Mouse (Mus musculus) kidney, adult 8-10 months (tissue): ENCODE data around the gene Aptx.

ENCODE experiments used
- DNase-seq, 2 experiments: peaks; one replicate each; pipeline ENCODE4 v3.0.0; 2022

Gene Aptx

DNA sequence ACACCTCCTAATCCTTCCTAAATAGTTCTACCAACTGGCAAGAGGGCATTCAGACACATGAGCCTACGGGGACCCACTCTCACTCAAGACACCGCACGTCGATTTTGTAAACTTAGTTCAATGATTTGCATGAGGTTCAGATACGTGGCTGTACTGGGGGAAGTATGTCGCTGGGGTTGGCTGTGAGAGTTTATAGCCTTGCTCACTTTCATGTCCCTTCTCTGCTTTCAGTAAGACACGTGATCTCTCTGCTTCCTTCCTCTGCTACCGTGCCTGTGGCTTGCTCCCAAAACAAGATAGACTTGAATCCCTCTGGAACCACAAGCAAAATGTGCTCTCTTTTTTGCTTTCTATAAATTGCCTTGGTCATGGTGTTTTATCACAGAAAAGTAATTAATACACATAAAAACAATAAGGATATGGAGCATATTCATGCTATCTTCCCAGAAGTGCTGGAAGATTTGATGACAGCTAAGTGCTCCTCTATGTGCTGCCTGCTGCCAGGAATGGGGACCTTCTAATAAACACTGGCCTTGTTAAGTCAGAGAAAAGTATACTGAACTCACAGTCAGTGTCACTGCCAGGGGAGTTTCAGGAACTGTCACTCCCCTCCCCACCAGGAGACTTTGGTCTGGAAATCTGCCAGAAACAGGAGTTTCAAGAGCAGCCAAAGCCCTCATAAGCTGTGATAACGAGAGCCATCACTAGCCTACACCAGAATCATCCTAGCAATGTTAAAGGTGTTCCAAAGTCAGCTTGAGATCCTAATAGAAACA lies 36.6 kb downstream of the Aptx start:
- DNase-seq = no peak

DNA sequence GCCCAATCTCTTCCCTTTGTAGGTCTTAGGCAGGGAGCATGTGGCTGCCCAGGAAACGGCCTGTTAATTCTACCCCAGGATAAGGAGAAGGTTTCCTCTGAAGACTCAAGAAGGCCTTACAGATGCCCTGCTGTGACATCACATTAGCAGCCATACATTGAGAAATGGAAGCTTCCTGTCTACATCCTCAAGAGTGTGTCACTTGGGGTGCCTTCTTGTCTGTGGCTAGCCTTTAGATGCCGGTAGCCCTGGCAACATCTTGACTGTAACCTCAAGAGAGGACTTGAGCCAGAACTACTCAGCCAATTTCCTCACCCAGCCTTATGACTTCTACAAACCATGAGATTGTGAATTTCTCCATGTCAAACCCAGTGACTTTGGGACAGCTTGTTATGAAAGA lies 51.9 kb downstream of the Aptx start:
- DNase-seq = no peak

DNA sequence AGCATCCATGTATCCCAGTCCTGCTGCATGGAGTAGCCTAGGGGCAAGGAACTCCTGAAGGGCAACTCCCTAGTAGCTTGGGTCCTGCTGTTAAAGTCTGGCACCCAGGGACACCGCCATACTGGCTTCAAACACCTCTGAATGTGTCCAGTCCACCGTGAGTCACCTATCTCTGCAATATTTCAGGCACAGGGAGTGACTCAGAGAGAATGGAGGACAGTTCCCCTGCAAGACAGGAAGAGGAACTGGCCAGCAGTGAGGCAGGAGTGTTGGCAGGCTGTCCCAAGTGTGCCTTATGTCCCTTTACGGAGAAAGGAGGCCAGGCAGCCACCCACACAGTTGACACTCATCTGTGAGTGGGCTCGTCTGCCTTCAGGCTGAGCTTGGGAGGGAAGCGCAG lies 53.9 kb downstream of the Aptx start:
- DNase-seq = no peak

DNA sequence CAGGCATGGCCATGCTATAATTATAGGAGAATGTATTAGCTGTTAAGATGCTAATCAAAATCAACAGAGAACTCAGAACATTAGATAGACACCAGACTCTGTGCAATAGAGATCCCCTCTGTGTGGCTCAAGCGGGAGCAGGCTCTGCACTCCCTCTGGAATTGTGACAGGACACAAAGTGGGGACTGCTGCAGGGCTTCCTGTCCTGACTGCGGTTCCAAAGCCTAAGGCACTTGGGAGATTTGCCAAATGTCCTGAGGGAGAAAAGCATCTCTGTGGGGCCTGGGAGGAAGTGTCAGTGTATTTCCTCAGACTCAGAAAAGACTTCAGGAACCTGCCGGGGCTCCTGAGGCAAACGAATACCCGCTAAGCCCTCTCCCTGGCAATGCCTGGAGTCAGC lies 59.4 kb downstream of the Aptx start:
- peak; percentile 2 to 3 for DNase-seq

DNA sequence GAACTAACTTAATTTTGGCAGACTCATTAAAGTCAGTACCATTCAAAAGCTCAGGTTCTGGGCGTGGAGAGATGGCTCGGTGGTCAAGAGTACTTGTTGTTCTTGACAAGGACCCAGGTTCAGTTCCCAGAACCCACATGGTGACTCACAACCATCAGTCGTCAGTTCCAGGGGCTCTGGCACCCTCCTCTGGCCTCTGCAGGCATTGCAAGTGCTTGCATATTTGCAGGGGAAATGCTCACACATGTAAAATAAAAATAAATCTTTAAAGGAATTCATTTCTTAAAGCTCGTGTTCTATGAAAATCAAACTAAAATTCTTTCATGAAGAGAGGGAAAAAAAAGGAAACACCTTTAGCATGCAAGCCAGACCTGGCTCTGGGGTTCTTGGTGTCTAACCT lies 62.0 kb downstream of the Aptx start:
- no peak for DNase-seq
